Mouse (Mus musculus) layer of hippocampus, adult 11-12 months (tissue): ENCODE results near the gene Rassf5.

Experiments
- DNase-seq: peaks from one replicate; pipeline ENCODE4 v3.0.0; 2022; ENCODE audit warnings: low spot score

Gene Rassf5

GRCm38 (mm10) chr1:131245089-131245856 is at the start of gene Rassf5:
Gene Rassf5 (minus strand): TSS chr1:131245258.
- DNase-seq: peak; percentile 56

GRCm38 (mm10) chr1:131293922-131294250 is 48.8 kb upstream of the Rassf5 start:
- peak; percentile 45 for DNase-seq

- no peak for DNase-seq
These were observed 48.3 kb upstream of the Rassf5 start for GRCm38 (mm10) chr1:131293221-131293921.

GRCm38 (mm10) chr1:131290648-131291047 is 45.6 kb upstream of the Rassf5 start:
- DNase-seq: peak; percentile 81

GRCm38 (mm10) chr1:131288938-131289337 is 43.9 kb upstream of the Rassf5 start:
- DNase-seq: no peak

- no peak for DNase-seq
These were observed 42.2 kb upstream of the Rassf5 start for GRCm38 (mm10) chr1:131287267-131287666.

- DNase-seq: no peak
These were observed 41.7 kb upstream of the Rassf5 start for GRCm38 (mm10) chr1:131286803-131287202.

- DNase-seq: no peak
These were observed 39.6 kb upstream of the Rassf5 start for GRCm38 (mm10) chr1:131284616-131285015.

- DNase-seq: no peak
These were observed 39.1 kb upstream of the Rassf5 start for GRCm38 (mm10) chr1:131284167-131284566.

GRCm38 (mm10) chr1:131281731-131282130 is 36.7 kb upstream of the Rassf5 start:
- no peak for DNase-seq

- DNase-seq: no peak
These were observed 35.2 kb upstream of the Rassf5 start for GRCm38 (mm10) chr1:131280280-131280679.

GRCm38 (mm10) chr1:131279456-131279776 is 34.4 kb upstream of the Rassf5 start, which contains the start of gene Ikbke:
Gene Ikbke (minus strand): TSS chr1:131279606.
- DNase-seq: no peak

- no peak for DNase-seq
These were observed 33.8 kb upstream of the Rassf5 start for GRCm38 (mm10) chr1:131278606-131279455.

GRCm38 (mm10) chr1:131276831-131277230 is 31.8 kb upstream of the Rassf5 start:
- no peak for DNase-seq

GRCm38 (mm10) chr1:131275577-131275976 is 30.5 kb upstream of the Rassf5 start:
- DNase-seq: no peak

GRCm38 (mm10) chr1:131274725-131275539 is 29.9 kb upstream of the Rassf5 start:
- no peak for DNase-seq

GRCm38 (mm10) chr1:131269797-131270578 is 24.9 kb upstream of the Rassf5 start:
- peak; percentile 83 for DNase-seq

- DNase-seq: no peak
These were observed 23.7 kb upstream of the Rassf5 start for GRCm38 (mm10) chr1:131268776-131269175.

- DNase-seq: no peak
These were observed 18.8 kb upstream of the Rassf5 start for GRCm38 (mm10) chr1:131263905-131264304.

- peak; percentile 68 for DNase-seq
These were observed 15.2 kb upstream of the Rassf5 start for GRCm38 (mm10) chr1:131260309-131260656.
